Mouse (Mus musculus): ENCODE measurements around the gene Lactbl1. TPM values are rescaled to one million over a fixed set of nuclear protein-coding genes. Genes with fewer than 3 reads are reported as not detected.
A peak's percentile ranks its signal among the peaks of the same experiment; 100 is the strongest.

Gene Lactbl1
- polyA plus RNA-seq, 1 experiment from 2014 or later, result not detected

- ATAC-seq (ENCODE audit: insufficient read depth, low FRiP score, low TSS enrichment) (no peak), DNase-seq (ENCODE audit: low spot score) (peak; percentile 53)
- Histone ChIP-seq H3K9me3 (ENCODE audit: control insufficient read depth, low read length) (no peaks in the 10 kb centered on the region), H3K36me3 (ENCODE audit: control insufficient read depth, insufficient read depth, low read length) (no peaks in the 10 kb centered on the region), H3K27me3 (ENCODE audit: control insufficient read depth, insufficient read depth, low read length) (no peaks in the 10 kb centered on the region), H3K9ac (ENCODE audit: low read length) (no peak overlapping the region), H3K27ac (ENCODE audit: low read depth, low read length) (no peak overlapping the region), H3K4me2 (ENCODE audit: low read depth) (no peak overlapping the region), H3K4me3 (ENCODE audit: low read depth, low read length) (no peak overlapping the region), H3K4me1 (ENCODE audit: control insufficient read depth, insufficient read depth, low read length) (peaks cover 2% of the 10 kb centered on the region; the same call in 1 of the 2 replicates)
- 75% methylated on average over 14 of the region's 14 CpGs for WGBS
Observed at GRCm38 (mm10) chr4:136680641-136681040, 58.2 kb downstream of the Lactbl1 start.

GRCm38 (mm10) chr4:136684485-136684884, 62.1 kb downstream of the Lactbl1 start:
- no peak overlapping the region for H3K27ac ChIP-seq (ENCODE audit: low read depth, low read length)
- no peak overlapping the region for H3K4me2 ChIP-seq (ENCODE audit: low read depth)
- no peaks in the 10 kb centered on the region for H3K36me3 ChIP-seq (ENCODE audit: control insufficient read depth, insufficient read depth, low read length)
- no peaks in the 10 kb centered on the region for H3K9me3 ChIP-seq (ENCODE audit: control insufficient read depth, low read length)
- DNase-seq (ENCODE audit: low spot score) (no peak), ATAC-seq (ENCODE audit: insufficient read depth, low FRiP score, low TSS enrichment) (no peak)
- 74% methylated on average over 6 of the region's 6 CpGs for WGBS
- peaks cover 2% of the 10 kb centered on the region; the same call in 1 of the 2 replicates for H3K4me1 ChIP-seq (ENCODE audit: control insufficient read depth, insufficient read depth, low read length)
- no peak overlapping the region for H3K9ac ChIP-seq (ENCODE audit: low read length)
- no peaks in the 10 kb centered on the region for H3K27me3 ChIP-seq (ENCODE audit: control insufficient read depth, insufficient read depth, low read length)
- H3K4me3 ChIP-seq (ENCODE audit: low read depth, low read length), result no peak overlapping the region

- DNase-seq (ENCODE audit: low spot score), result no peak
Observed at GRCm38 (mm10) chr4:136685431-136685869, 63.0 kb downstream of the Lactbl1 start.

GRCm38 (mm10) chr4:136688113-136688512, 65.7 kb downstream of the Lactbl1 start:
- H3K36me3 ChIP-seq (ENCODE audit: control insufficient read depth, insufficient read depth, low read length), result peaks cover 6% of the 10 kb centered on the region
- WGBS, result 67% methylated on average over 4 of the region's 4 CpGs
- ATAC-seq (ENCODE audit: insufficient read depth, low FRiP score, low TSS enrichment), result no peak
- H3K27me3 ChIP-seq (ENCODE audit: control insufficient read depth, insufficient read depth, low read length), result no peaks in the 10 kb centered on the region
- H3K9ac ChIP-seq (ENCODE audit: low read length), result no peak overlapping the region
- no peaks in the 10 kb centered on the region for H3K9me3 ChIP-seq (ENCODE audit: control insufficient read depth, low read length)
- H3K4me3 ChIP-seq (ENCODE audit: low read depth, low read length), result no peak overlapping the region
- H3K4me1 ChIP-seq (ENCODE audit: control insufficient read depth, insufficient read depth, low read length), result no peaks in the 10 kb centered on the region; the same call in 1 of the 2 replicates
- no peak for DNase-seq (ENCODE audit: low spot score)
- no peak overlapping the region for H3K27ac ChIP-seq (ENCODE audit: low read depth, low read length)
- H3K4me2 ChIP-seq (ENCODE audit: low read depth), result no peak overlapping the region

More at GRCm38 (mm10) chr4:136685431-136685869, 63.0 kb downstream of the Lactbl1 start:
- Histone ChIP-seq H3K4me2 (ENCODE audit: low read depth) (no peak overlapping the region), H3K36me3 (ENCODE audit: control insufficient read depth, insufficient read depth, low read length) (peaks cover under 1% of the 10 kb centered on the region; the same call in 1 of the 2 replicates), H3K9ac (ENCODE audit: low read length) (no peak overlapping the region), H3K27me3 (ENCODE audit: control insufficient read depth, insufficient read depth, low read length) (no peaks in the 10 kb centered on the region), H3K4me1 (ENCODE audit: control insufficient read depth, insufficient read depth, low read length) (peaks cover 2% of the 10 kb centered on the region; the same call in 1 of the 2 replicates), H3K27ac (ENCODE audit: low read depth, low read length) (no peak overlapping the region), H3K9me3 (ENCODE audit: control insufficient read depth, low read length) (no peaks in the 10 kb centered on the region), H3K4me3 (ENCODE audit: low read depth, low read length) (no peak overlapping the region)
- 48% methylated on average over 10 of the region's 10 CpGs for WGBS
- no peak for ATAC-seq (ENCODE audit: insufficient read depth, low FRiP score, low TSS enrichment)

Small RNA genes within 50 kb of the gene (microRNA-seq; reads per million reads assigned to microRNA genes)
- not detected for gene Gm22180

Other genes starting within 250 kb of the Lactbl1 start
- gene Htr1d, start 199.1 kb upstream of the Lactbl1 start, polyA plus RNA-seq (2014; fragmentation: Nextera tagmentation; extraction: Ambion mirVana), result 0.17 and 0.24 TPM in 2 replicates
- 0.13 TPM in 1 of 2 replicates, not detected in the other for gene 6030445D17Rik, start 160.4 kb upstream of the Lactbl1 start, polyA plus RNA-seq (2014; fragmentation: Nextera tagmentation; extraction: Ambion mirVana)
- gene Luzp1, start 152.9 kb upstream of the Lactbl1 start, polyA plus RNA-seq (2014; fragmentation: Nextera tagmentation; extraction: Ambion mirVana), result 79.9 and 95.7 TPM in 2 replicates
- 101 and 102 TPM in 2 replicates for gene Kdm1a, start 19.9 kb upstream of the Lactbl1 start, polyA plus RNA-seq (2014; fragmentation: Nextera tagmentation; extraction: Ambion mirVana)
- not detected in 2 replicates for gene Tex46, start 12.2 kb upstream of the Lactbl1 start, polyA plus RNA-seq (2014; fragmentation: Nextera tagmentation; extraction: Ambion mirVana)
- 20.4 and 21.0 TPM in 2 replicates for gene Ephb2, start 213.4 kb downstream of the Lactbl1 start, polyA plus RNA-seq (2014; fragmentation: Nextera tagmentation; extraction: Ambion mirVana)

Measured in neural tube, embryonic 11.5 days (tissue).